Mouse (Mus musculus) MEL (cell line): ENCODE measurements around the gene Serpinf2. TPM values are rescaled to one million over a fixed set of nuclear protein-coding genes. Genes with fewer than 3 reads are reported as not detected.

Experiments
- DNase-seq: peaks from one replicate; pipeline ENCODE4 v3.0.0; 2011; ENCODE audit warnings: low read depth, low spot score
- H3K27ac ChIP-seq: 2 replicates; pipeline ENCODE4 v1.5.1; 2012; ENCODE audit warnings: low read depth, mild to moderate bottlenecking, control low read depth, low read length, moderate library complexity; ENCODE audit not compliant: control insufficient read depth
- H3K27me3 ChIP-seq, 2 experiments: fragments of 150-350 bp in 1 of 2; sonication (generic) in 1 of 2; 2 replicates each; pipeline ENCODE4 v1.6.1; 2012; ENCODE audit warnings: low read length in 2 of 2, mild to moderate bottlenecking in 2 of 2, improper control_type of control experiment in 1 of 2, moderate library complexity in 1 of 2; ENCODE audit not compliant: insufficient read depth in 2 of 2, control insufficient read depth in 1 of 2
- H3K36me3 ChIP-seq, 2 experiments: 2 replicates each; pipeline ENCODE4 v1.6.1; 2012 to 2014; ENCODE audit warnings: low read length in 2 of 2, improper control_type of control experiment in 1 of 2, inconsistent platforms in 1 of 2, mild to moderate bottlenecking in 1 of 2; ENCODE audit not compliant: insufficient read depth in 2 of 2, control insufficient read depth in 1 of 2
- H3K4me1 ChIP-seq, 2 experiments: fragments of 150-350 bp in 1 of 2; sonication (generic) in 1 of 2; 2 replicates each; pipeline ENCODE4 v1.6.1; 2012; ENCODE audit warnings: low read length in 2 of 2, improper control_type of control experiment in 1 of 2, mild to moderate bottlenecking in 1 of 2; ENCODE audit not compliant: insufficient read depth in 2 of 2, control insufficient read depth in 1 of 2
- H3K4me3 ChIP-seq, 2 experiments: fragments of 150-350 bp in 1 of 2; sonication (generic) in 1 of 2; 2 replicates each; pipeline ENCODE4 v1.5.1; 2012; ENCODE audit warnings: low read depth in 2 of 2, low read length in 2 of 2, mild to moderate bottlenecking in 2 of 2, moderate library complexity in 2 of 2, control low read depth in 1 of 2, improper control_type of control experiment in 1 of 2; ENCODE audit not compliant: control insufficient read depth in 1 of 2, insufficient read depth in 1 of 2
- H3K79me2 ChIP-seq: 2 replicates; pipeline ENCODE4 v1.6.1; 2012; ENCODE audit warnings: mild to moderate bottlenecking, low read length, moderate library complexity; ENCODE audit not compliant: control insufficient read depth, poor library complexity, insufficient read depth
- H3K9ac ChIP-seq: 2 replicates; pipeline ENCODE4 v1.6.1; 2012; ENCODE audit warnings: low read depth, mild to moderate bottlenecking, control low read depth, low read length, moderate library complexity; ENCODE audit not compliant: control insufficient read depth, poor library complexity, severe bottlenecking
- H3K9me3 ChIP-seq: fragments of 150-350 bp; sonication (generic); replicated peaks from 2 replicates; pipeline ENCODE4 v1.6.1; 2012; ENCODE audit warnings: mild to moderate bottlenecking, low read length, improper control_type of control experiment, moderate library complexity; ENCODE audit not compliant: insufficient read depth
- CHD2 ChIP-seq: IDR thresholded peaks from 2 replicates; pipeline ENCODE4 v1.6.1; 2011; ENCODE audit warnings: low read length, improper control_type of control experiment
- ELF1 ChIP-seq: IDR thresholded peaks from 2 replicates; pipeline ENCODE4 v1.6.1; 2014; ENCODE audit warnings: low read depth, mild to moderate bottlenecking, inconsistent platforms, low read length, improper control_type of control experiment, moderate library complexity
- GABPA ChIP-seq: IDR thresholded peaks from 2 replicates; pipeline ENCODE4 v1.6.1; 2012; ENCODE audit warnings: low read depth, mild to moderate bottlenecking, inconsistent platforms, low read length, improper control_type of control experiment, moderate library complexity
- GATA1 ChIP-seq: IDR thresholded peaks from 2 replicates; pipeline ENCODE4 v1.6.1; 2011; ENCODE audit warnings: low read depth, low read length, improper control_type of control experiment
- HCFC1 ChIP-seq: IDR thresholded peaks from 2 replicates; pipeline ENCODE4 v1.6.1; 2012; ENCODE audit warnings: low read depth, mild to moderate bottlenecking, inconsistent platforms, low read length, improper control_type of control experiment, moderate library complexity
- JUND ChIP-seq: IDR thresholded peaks from 2 replicates; pipeline ENCODE4 v1.6.1; 2011; ENCODE audit warnings: low read depth, mild to moderate bottlenecking, improper control_type of control experiment, low read length
- MAX ChIP-seq: IDR thresholded peaks from 2 replicates; pipeline ENCODE4 v1.6.1; 2011; ENCODE audit warnings: low read length, improper control_type of control experiment
- MYC ChIP-seq: IDR thresholded peaks from 2 replicates; pipeline ENCODE4 v1.6.1; 2011; ENCODE audit warnings: low read depth, mild to moderate bottlenecking, low read length, improper control_type of control experiment, moderate library complexity
- POLR2A ChIP-seq, 2 experiments: IDR thresholded peaks; 2 replicates each; pipeline ENCODE4 v1.6.1; 2011 to 2012; ENCODE audit warnings: low read length in 2 of 2, mild to moderate bottlenecking in 2 of 2, control low read depth in 1 of 2, improper control_type of control experiment in 1 of 2, low read depth in 1 of 2, moderate library complexity in 1 of 2; ENCODE audit not compliant: control insufficient read depth in 1 of 2, insufficient read depth in 1 of 2, poor library complexity in 1 of 2
- POLR2AphosphoS2 ChIP-seq: IDR thresholded peaks from 2 replicates; pipeline ENCODE4 v1.6.1; 2011; ENCODE audit warnings: low read length, improper control_type of control experiment
- POLR2AphosphoS5 ChIP-seq: IDR thresholded peaks from 2 replicates; pipeline ENCODE4 v1.6.1; 2012; ENCODE audit warnings: low read depth, borderline replicate concordance, mild to moderate bottlenecking, inconsistent platforms, low read length, moderate library complexity, mixed read lengths
- RAD21 ChIP-seq: IDR thresholded peaks from 2 replicates; pipeline ENCODE4 v1.6.1; 2011; ENCODE audit warnings: mild to moderate bottlenecking, low read depth, low read length, improper control_type of control experiment
- ZMIZ1 ChIP-seq: IDR thresholded peaks from 2 replicates; pipeline ENCODE4 v1.6.1; 2012; ENCODE audit warnings: low read depth, mild to moderate bottlenecking, inconsistent platforms, low read length, improper control_type of control experiment, moderate library complexity
- ZNF384 ChIP-seq: IDR thresholded peaks from 2 replicates; pipeline ENCODE4 v1.6.1; 2012; ENCODE audit warnings: low read depth, mild to moderate bottlenecking, inconsistent platforms, low read length, improper control_type of control experiment
- polyA plus RNA-seq, 2 experiments: library from polyadenylated mRNA; stranded (reverse) in 1 of 2; unstranded in 1 of 2; fragments of >175 nt in 1 of 2; fragments of >200 nt in 1 of 2; gene quantifications; 2 replicates each; pipeline versions ENCODE4 v1.2.1 to v1.2.4; 2012; ENCODE audit warnings: low replicate concordance in 2 of 2, low read depth in 1 of 2; ENCODE audit not compliant: insufficient read length in 2 of 2, insufficient read depth in 1 of 2, missing spikeins in 1 of 2
- total RNA-seq: library from RNA; depleted of rRNA; stranded (reverse); fragments of 300-350 nt; gene quantifications from 2 replicates; pipeline ENCODE4 v1.2.3, GENCODE M21; 2012

Gene Serpinf2
- total and polyA plus RNA-seq, 3 experiments: 0.07 TPM; not detected in 2

GRCm38 (mm10) chr11:75468410-75468809 lies 29.0 kb upstream of the Serpinf2 start:
- H3K79me2 ChIP-seq: no peaks in the 10 kb centered on the region
- H3K36me3 ChIP-seq: peaks cover 0 to 18% of the 10 kb centered on the region in 2 experiments; a peak in 2 of 4 replicates
- H3K4me3 ChIP-seq: no peak overlapping the region
- no peak overlapping the region for H3K27ac ChIP-seq
- no peak for DNase-seq
- no peaks in the 10 kb centered on the region for H3K27me3 ChIP-seq
- TF ChIP-seq ZNF384: no peak
- H3K9ac ChIP-seq: no peak overlapping the region
- no peaks in the 10 kb centered on the region for H3K9me3 ChIP-seq
- peaks cover 3 to 24% of the 10 kb centered on the region in 2 experiments for H3K4me1 ChIP-seq

GRCm38 (mm10) chr11:75467512-75468215 lies 28.3 kb upstream of the Serpinf2 start:
- Histone ChIP-seq H3K36me3 (peaks cover 0 to 23% of the 10 kb centered on the region in 2 experiments; a peak in 2 of 4 replicates), H3K9me3 (no peaks in the 10 kb centered on the region), H3K4me3 (no peak overlapping the region), H3K27me3 (no peaks in the 10 kb centered on the region), H3K27ac (no peak overlapping the region), H3K9ac (no peak overlapping the region), H3K79me2 (no peaks in the 10 kb centered on the region), H3K4me1 (peaks cover 3 to 22% of the 10 kb centered on the region in 2 experiments)
- no peak for DNase-seq
- TF ChIP-seq RAD21 (no peak), ZMIZ1 (no peak), POLR2AphosphoS2 (no peak), MAX (no peak), MYC (no peak), POLR2A (IDR thresholded peaks at IDR 0.05; ENCODE audit: control insufficient read depth in 1 of 2, insufficient read depth in 1 of 2, low read depth in 1 of 2, low read length in 2 of 2, poor library complexity in 1 of 2) (no peak), CHD2 (no peak), GABPA (no peak), POLR2AphosphoS5 (no peak), ELF1 (no peak), JUND (no peak), GATA1 (no peak), ZNF384 (no peak), HCFC1 (no peak)
